Mouse (Mus musculus) G1E (cell line): ENCODE results near the gene Ipp. TPM values are rescaled to one million over a fixed set of nuclear protein-coding genes. Genes with fewer than 3 reads are reported as not detected.

Experiments used
- ATAC-seq: 2 replicates; pipeline ENCODE4 v1.8.0; 2016; ENCODE audit warnings: mild to moderate bottlenecking; ENCODE audit not compliant: insufficient number of reproducible peaks, poor library complexity, low FRiP score, severe bottlenecking; ENCODE audit errors: extremely low read depth
- DNase-seq: peaks from one replicate; pipeline ENCODE4 v3.0.0; 2012; ENCODE audit warnings: low spot score
- H3K27me3 ChIP-seq: 2 replicates; pipeline ENCODE4 v1.6.1; 2012; ENCODE audit warnings: mild to moderate bottlenecking, low read length, inconsistent platforms; ENCODE audit not compliant: insufficient read depth
- H3K36me3 ChIP-seq: replicated peaks from 2 replicates; pipeline ENCODE3; 2012; ENCODE audit warnings: mild to moderate bottlenecking, inconsistent platforms
- H3K4me1 ChIP-seq: 2 replicates; pipeline ENCODE4 v1.6.1; 2012; ENCODE audit warnings: low read depth, low read length, inconsistent platforms, mixed read lengths; ENCODE audit not compliant: insufficient read depth
- H3K4me3 ChIP-seq: 2 replicates; pipeline ENCODE4 v1.5.1; 2012; ENCODE audit warnings: low read depth, mild to moderate bottlenecking, inconsistent platforms, low read length, moderate library complexity, mixed read lengths
- H3K9me3 ChIP-seq: replicated peaks from 2 replicates; pipeline ENCODE4 v1.6.1; 2012; ENCODE audit warnings: inconsistent platforms
- CTCF ChIP-seq: IDR thresholded peaks from 2 replicates; pipeline ENCODE4 v1.5.1; 2012; ENCODE audit warnings: low read depth, low read length, inconsistent platforms, mixed read lengths
- GATA1 ChIP-seq: IDR thresholded peaks from 2 replicates; pipeline ENCODE4 v1.6.1; 2012; ENCODE audit warnings: borderline replicate concordance, low read length, inconsistent platforms, mixed read lengths
- GATA2 ChIP-seq: IDR thresholded peaks from 2 replicates; pipeline ENCODE4 v1.6.1; 2012; ENCODE audit warnings: low read depth, low read length, inconsistent platforms, borderline replicate concordance
- POLR2AphosphoS5 ChIP-seq: IDR thresholded peaks from 2 replicates; pipeline ENCODE4 v1.6.1; 2012; ENCODE audit warnings: low read depth, low read length, inconsistent platforms; ENCODE audit not compliant: insufficient replicate concordance
- TAL1 ChIP-seq: conservative IDR thresholded peaks from 2 replicates; pipeline ENCODE4 v1.6.1; 2012; ENCODE audit warnings: low read depth, low read length, inconsistent platforms, mixed read lengths
- polyA plus RNA-seq: library from polyadenylated mRNA; stranded (reverse); fragments of >175 nt; gene quantifications from 2 replicates; pipeline ENCODE4 v1.2.3, GENCODE M21; 2012
- total RNA-seq, 2 experiments: library from RNA; stranded (forward) in 1 of 2; stranded (reverse) in 1 of 2; fragments of 200-1000 nt in 1 of 2; fragments of >200 nt in 1 of 2; fragmentation: Nextera tagmentation in 1 of 2; gene quantifications; 2 replicates each; pipeline ENCODE4 v1.2.3; 2014 to 2017

Gene Ipp
- 8.5 and 11.8 TPM in 2 replicates for total RNA-seq (2014; fragmentation: Nextera tagmentation)
- total RNA-seq (2017), result 11.8 and 14.0 TPM in 2 replicates
- 2.0 and 2.1 TPM in 2 replicates for polyA plus RNA-seq

DNA sequence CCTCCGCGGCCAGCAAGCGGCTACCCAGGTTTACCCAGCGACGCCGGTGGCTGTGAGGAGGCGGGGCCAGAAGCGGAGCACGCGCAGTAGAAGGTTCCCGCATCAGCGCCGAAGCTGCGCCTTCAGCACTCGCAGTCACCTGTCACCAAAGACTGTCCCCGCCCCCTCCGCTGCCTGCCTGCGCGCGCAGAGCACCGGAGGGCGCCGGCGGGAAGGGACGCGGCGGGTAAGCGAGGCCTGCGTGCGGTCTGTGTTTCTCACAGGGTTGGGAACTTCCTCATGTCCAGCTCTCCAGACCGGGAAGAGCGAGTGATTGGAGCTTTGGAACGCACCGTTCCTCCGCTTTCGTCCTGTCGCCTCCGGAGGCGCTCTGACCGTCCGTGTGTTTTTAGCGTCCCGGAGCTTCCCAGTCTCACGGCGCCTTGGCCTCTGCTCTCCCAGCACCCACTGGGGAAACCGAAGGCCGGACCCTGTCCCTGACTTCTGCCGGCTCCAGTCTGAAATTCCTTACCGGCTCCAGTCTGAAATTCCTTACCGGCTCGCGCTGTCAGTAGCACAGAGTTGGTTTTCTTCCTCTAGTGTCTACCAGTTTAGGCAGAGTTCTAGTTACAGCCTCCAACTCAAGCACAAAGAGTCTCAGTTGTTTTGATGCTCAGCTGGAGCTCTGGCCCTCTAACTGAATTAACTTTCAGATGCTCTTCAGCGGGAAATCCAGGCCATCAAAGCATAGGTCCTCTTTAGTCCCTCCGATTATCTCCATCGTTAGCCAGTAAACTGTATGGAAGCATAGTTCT is at the start of gene Ipp:
Gene Ipp, plus strand, starts transcription at position 125 of the 794 bp plus-strand sequence.
- Histone ChIP-seq H3K9me3 (no peaks in the 10 kb centered on the region), H3K36me3 (peaks cover 10% of the 10 kb centered on the region), H3K27me3 (no peaks in the 10 kb centered on the region), H3K4me3 (peak within 1 kb of the TSS; percentile 77), H3K4me1 (peaks cover 18% of the 10 kb centered on the region)
- ATAC-seq (peak; percentile 85), DNase-seq (peak; percentile 90)
- TF ChIP-seq GATA1 (no peak), TAL1 (no peak), CTCF (no peak), GATA2 (no peak), POLR2AphosphoS5 (no peak)

DNA sequence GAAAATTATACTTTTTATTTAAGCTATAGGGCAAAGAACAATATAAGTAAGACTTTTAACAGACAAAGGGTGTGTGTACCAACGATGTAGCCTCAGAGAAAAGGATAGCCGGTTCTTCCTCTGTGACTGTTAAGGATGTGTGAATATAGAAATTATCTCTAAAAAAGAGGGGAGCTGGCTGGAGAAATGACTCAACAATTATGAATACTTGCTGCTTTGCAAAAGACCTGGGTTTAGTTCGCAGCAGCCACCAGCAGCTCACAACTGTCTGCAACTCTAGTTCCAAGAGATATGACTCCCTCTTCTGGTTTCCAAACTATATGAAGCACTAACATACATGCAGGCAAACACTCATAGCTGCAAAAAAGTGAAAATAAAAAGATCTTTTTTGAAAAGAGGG is 45.4 kb upstream of the Ipp start:
- H3K36me3 ChIP-seq, result no peaks in the 10 kb centered on the region
- TF ChIP-seq TAL1 (no peak), GATA2 (no peak), CTCF (no peak), GATA1 (no peak)
- H3K27me3 ChIP-seq, result no peaks in the 10 kb centered on the region; the same call in 1 of the 2 replicates
- H3K9me3 ChIP-seq, result no peaks in the 10 kb centered on the region
- no peak for ATAC-seq
- DNase-seq, result no peak
- peaks cover 30% of the 10 kb centered on the region for H3K4me1 ChIP-seq
- no peak overlapping the region for H3K4me3 ChIP-seq

DNA sequence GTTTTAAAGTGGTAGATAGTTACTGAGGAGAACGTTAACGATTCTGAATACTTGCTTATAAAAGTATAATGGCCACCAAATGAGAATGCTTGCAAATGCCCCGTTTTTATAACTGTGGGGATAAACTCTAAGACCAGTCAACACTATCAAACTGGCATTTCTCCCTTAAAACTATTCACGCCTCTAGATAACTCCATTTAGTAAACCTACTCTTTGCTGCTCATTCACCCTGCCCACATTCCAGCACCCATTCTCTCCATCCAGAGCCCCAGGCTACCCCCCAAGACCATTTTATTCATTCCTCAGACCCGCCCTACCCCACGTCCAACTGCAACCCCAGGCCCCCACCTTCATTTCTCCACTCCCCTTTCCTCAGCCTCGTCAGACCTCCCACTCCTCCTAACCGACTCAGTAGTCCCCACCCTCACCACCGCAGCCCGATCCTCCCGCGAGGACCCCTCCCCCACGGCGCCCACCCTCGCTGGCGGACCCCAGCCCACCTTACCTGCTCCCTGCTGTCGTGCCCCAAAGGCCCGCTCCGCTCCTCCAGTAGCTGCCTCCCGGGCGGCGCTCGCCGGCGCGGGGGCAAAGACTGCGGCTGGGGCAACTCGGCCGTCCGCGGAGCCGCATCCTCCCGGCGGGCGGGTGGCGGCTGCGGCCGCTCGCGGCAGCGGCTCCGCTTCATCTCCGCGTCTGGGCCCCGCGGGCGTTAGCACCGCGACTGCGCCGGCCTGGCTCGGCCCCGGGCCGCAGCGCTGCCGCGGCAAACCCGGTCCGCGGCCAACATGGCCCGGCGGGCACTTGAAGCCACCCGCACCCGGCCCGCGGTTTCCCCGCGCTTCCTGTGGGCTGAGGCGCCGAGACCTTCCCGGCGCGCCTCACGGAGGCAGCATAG is 43.9 kb upstream of the Ipp start:
- H3K36me3 ChIP-seq, result no peaks in the 10 kb centered on the region
- ATAC-seq (no peak; the same call in 1 of the 2 replicates), DNase-seq (peak; percentile 55)
- H3K9me3 ChIP-seq, result no peaks in the 10 kb centered on the region
- TF ChIP-seq GATA1 (no peak), TAL1 (no peak), CTCF (no peak), GATA2 (no peak), POLR2AphosphoS5 (no peak)
- peaks cover 30% of the 10 kb centered on the region for H3K4me1 ChIP-seq
- peak overlapping the region; percentile 92 for H3K4me3 ChIP-seq
- no peaks in the 10 kb centered on the region; the same call in 1 of the 2 replicates for H3K27me3 ChIP-seq

DNA sequence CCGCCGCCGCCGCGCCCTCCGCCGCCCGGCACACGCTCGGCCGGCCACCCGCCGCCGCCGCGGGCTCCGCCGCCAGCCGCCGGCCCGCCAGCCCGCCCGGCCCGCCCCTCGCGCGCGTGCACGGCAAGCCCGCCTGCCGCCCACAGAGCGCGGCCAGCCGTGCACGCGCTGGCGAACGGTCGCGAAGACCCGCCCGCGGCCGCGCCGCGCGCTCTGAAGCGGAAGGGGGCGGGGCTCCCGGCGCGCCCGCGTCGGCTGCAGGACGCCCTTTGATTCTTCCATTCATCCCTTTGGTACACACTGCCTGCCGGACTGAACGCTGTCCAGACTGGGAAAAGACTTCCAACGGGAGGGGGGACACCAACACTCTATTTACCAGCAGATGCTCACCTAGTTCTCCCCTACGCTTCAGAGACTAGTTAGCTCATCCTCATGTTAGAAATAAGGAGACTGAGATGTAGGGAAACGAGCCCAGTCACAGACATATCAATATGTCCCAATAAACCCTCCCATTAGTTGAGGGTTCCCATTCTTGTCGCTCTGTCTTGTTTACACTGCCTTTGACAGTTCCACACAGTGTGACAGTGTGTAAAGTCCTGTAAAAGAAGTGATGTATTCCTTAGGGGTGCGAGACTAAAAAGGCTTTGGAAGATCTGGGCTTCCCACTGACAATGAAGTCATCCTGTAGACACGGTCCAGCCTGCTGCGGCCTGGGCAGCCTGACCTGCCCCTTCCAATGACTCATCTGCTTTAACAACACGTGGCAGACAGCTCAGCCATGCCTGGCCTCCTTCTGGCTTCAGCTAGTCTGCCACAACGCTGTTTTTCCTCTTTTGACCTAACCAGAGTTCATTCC is 43.0 kb upstream of the Ipp start, which contains the start of gene Mast2:
Gene Mast2, minus strand, starts transcription at position 58 of the 856 bp plus-strand sequence.
- Histone ChIP-seq H3K36me3 (no peaks in the 10 kb centered on the region), H3K4me1 (peaks cover 30% of the 10 kb centered on the region), H3K9me3 (no peaks in the 10 kb centered on the region), H3K4me3 (peak within 1 kb of the TSS; percentile 92), H3K27me3 (no peaks in the 10 kb centered on the region; the same call in 1 of the 2 replicates)
- TF ChIP-seq TAL1, result no peak
- DNase-seq (peak; percentile 90), ATAC-seq (peak; percentile 50)

DNA sequence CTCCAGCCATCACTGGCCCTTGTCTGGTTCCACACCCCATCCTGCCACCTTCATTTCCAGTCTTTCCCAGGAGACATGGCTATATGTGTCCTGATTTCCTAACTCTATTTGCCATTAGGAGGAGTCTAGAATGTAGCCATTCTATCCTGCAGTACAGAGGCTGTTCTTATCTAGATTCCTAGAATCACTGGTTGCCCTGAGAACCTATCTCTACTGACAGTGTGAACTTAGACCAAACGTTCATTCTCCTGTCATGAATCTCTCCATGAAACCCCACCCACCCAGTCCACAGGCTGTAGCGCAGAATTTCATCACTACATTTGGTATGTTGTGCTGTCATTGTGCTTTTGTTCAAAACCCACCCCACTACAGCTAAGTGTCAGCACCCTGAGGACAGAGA is 26.0 kb upstream of the Ipp start:
- TF ChIP-seq CTCF (no peak), GATA1 (no peak), POLR2AphosphoS5 (no peak), TAL1 (no peak), GATA2 (no peak)
- ATAC-seq, result peak; percentile 28
- no peak for DNase-seq

DNA sequence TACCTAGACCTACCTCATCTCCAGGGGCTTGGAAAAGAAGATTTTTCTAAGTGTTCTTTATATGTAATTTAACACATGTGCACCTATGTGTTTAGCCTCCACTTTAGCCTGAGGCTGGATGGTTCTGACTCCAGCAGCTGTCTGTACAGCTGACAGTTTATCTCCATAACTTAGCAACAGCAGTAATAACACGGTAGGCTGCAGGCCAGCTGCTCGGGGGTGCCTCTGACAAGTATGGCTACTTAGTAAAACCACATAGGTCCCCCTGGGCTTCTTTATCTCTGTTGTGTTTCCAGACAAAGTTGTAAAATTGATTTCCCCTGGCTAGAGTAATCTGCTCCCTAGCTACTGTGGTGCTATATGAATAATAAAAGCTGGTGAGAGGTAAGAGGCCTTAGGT is 23.9 kb upstream of the Ipp start:
- TF ChIP-seq TAL1, result no peak
- TF ChIP-seq CTCF, result no peak
- TF ChIP-seq GATA2, result no peak
- TF ChIP-seq POLR2AphosphoS5, result no peak
- TF ChIP-seq GATA1, result no peak
- peak; percentile 54 for ATAC-seq

More for the DNA sequence above, 26.0 kb upstream of the Ipp start:
- Histone ChIP-seq H3K9me3 (no peaks in the 10 kb centered on the region), H3K27me3 (0 out of 2 replicates have a peak, but pooled peaks cover 3% of the 10 kb centered on the region), H3K4me1 (peaks cover 33% of the 10 kb centered on the region), H3K36me3 (no peaks in the 10 kb centered on the region), H3K4me3 (no peak overlapping the region)

More for the DNA sequence above, 23.9 kb upstream of the Ipp start:
- H3K27me3 ChIP-seq, result no peaks in the 10 kb centered on the region
- peaks cover 33% of the 10 kb centered on the region for H3K4me1 ChIP-seq
- DNase-seq, result no peak
- H3K9me3 ChIP-seq, result no peaks in the 10 kb centered on the region
- no peak overlapping the region for H3K4me3 ChIP-seq
- H3K36me3 ChIP-seq, result no peaks in the 10 kb centered on the region
